Mouse (Mus musculus): ENCODE measurements around the gene Tbx21.

DNA sequence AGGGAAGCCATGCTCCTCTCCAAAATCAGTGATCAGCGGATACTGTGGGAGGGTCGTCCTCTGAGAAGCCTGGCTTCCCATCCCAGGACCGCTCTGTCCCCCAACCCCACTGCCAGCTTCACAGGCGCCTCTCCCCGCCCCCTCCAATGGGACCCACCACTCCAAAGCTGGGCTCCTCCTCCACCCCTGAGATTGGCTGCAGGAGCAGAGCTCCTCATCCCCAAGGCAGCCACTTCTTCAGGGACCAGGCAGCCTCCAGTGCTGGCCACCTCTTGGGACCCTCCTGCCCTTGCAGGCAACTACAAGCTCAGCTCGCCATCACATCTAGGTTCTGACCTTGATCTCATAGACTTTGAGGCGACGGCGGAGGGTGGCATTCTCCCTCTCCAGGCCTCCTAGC lies 33.9 kb upstream of the Tbx21 start:
- TF ChIP-seq CTCF (IDR thresholded peaks at IDR 0.05; ENCODE audit: low read depth) = no peak
- TF ChIP-seq EP300 (IDR thresholded peaks at IDR 0.05; ENCODE audit: low read depth) = no peak

All from liver, embryonic 14.5 days (tissue).